Mouse (Mus musculus): ENCODE measurements at regions not wholly inside any gene's neighbourhood (a gene's known extent, or its start where the extent isn't known, plus 50 kb on each side); places are given as distances from the start of the nearest gene placed in this dataset.

DNA sequence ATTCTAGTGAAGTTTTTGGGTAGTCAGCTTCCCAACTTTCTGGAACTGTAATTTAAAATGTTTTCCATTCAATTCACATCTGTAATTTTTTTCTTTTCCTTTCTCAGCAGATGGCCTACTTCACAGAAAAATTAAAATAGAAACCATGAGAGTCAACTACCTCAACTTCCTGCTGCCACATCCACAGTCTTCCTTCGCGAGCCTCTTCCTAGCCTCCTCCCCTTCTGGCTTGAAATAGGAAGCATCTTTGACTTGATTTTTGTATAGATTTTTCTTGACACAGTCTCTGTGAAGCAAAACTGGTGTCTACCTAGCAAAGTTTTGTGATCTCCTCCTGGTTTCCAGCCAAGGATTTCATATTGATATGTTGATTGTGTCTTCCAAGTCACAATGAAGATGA, 660.7 kb upstream of the Marcks start:
- TF ChIP-seq CTCF (IDR thresholded peaks at IDR 0.05; ENCODE audit: borderline replicate concordance, control insufficient read depth, extremely low read depth, insufficient read depth, low read length, poor library complexity) (no peak), POLR2A (IDR thresholded peaks at IDR 0.05; ENCODE audit: control insufficient read depth, extremely low read depth, insufficient read depth, low read length, poor library complexity) (no peak)

All from thymus, adult 2 months (tissue).